Mouse (Mus musculus) embryonic facial prominence, embryonic 10.5 days (tissue): ENCODE measurements around the gene Prr29. TPM values are rescaled to one million over a fixed set of nuclear protein-coding genes. Genes with fewer than 3 reads are reported as not detected.

Source experiments
- DNase-seq: peaks from one replicate; pipeline ENCODE4 v3.0.0-alpha.2; 2017; ENCODE audit warnings: low spot score
- H3K27ac ChIP-seq: fragments of 300-500 bp; sonication (generic); replicated peaks from 2 replicates; pipeline ENCODE4 v1.5.1; 2016; ENCODE audit warnings: mild to moderate bottlenecking
- H3K27me3 ChIP-seq: fragments of 300-500 bp; sonication (generic); replicated peaks from 2 replicates; pipeline ENCODE4 v1.6.1; 2016; ENCODE audit warnings: low read depth, mild to moderate bottlenecking; ENCODE audit not compliant: poor library complexity, severe bottlenecking
- H3K36me3 ChIP-seq: fragments of 300-500 bp; sonication (generic); replicated peaks from 2 replicates; pipeline ENCODE4 v1.6.1; 2016; ENCODE audit warnings: mild to moderate bottlenecking, moderate library complexity
- H3K4me1 ChIP-seq: fragments of 300-500 bp; sonication (generic); 2 replicates; pipeline ENCODE4 v1.6.1; 2016
- H3K4me3 ChIP-seq: fragments of 300-500 bp; sonication (generic); 2 replicates; pipeline ENCODE4 v1.5.1; 2016; ENCODE audit warnings: mild to moderate bottlenecking, moderate library complexity
- H3K9me3 ChIP-seq: fragments of 300-500 bp; sonication (generic); 2 replicates; pipeline ENCODE4 v1.6.1; 2016; ENCODE audit warnings: mild to moderate bottlenecking
- WGBS: fragments of 180-500 bp; shearing (Covaris S2); methylation state at CpG from one replicate; pipeline ENCODE4 v1.1.7; 2016; 5-methylcytosine and 5-hydroxymethylcytosine counted together
- polyA plus RNA-seq: library from polyadenylated mRNA; unstranded; fragments of >200 nt; fragmentation: Nextera tagmentation; extraction: Ambion mirVana; gene quantifications from 2 replicates; pipeline ENCODE4 v1.2.1, GENCODE M21; 2016

Gene Prr29
- not detected in 2 replicates for polyA plus RNA-seq

DNA sequence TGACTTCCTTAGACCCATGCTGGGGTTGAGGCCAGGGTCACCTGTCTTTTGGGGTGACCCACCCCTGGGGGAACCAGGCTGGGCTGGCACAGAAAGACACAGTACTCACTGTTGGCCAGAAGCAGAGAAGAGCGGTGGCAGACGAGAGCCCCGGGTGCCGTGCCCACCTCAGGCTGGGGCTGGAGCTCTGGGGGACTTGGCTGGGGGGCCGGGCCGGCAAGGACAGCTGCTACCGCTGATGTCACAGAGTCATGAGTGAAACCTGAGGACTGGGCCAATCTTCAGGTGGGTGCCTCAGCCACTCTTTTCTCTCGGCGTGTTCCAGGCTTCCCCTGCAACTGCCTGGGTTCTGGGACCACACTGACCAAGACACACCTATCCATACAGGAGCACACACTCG lies at the start of gene Prr29:
Gene Prr29 (plus strand): TSS at position 107 of the 400 bp plus-strand sequence.
- Histone ChIP-seq H3K27ac (peak within 1 kb of the TSS; percentile 63), H3K9me3 (no peaks in the 10 kb centered on the region; the same call in 1 of the 2 replicates), H3K4me1 (peaks cover 23% of the 10 kb centered on the region), H3K4me3 (peak within 1 kb of the TSS; percentile 13; the same call in 1 of the 2 replicates), H3K36me3 (no peaks in the 10 kb centered on the region), H3K27me3 (peaks cover 14% of the 10 kb centered on the region; the same call in 1 of the 2 replicates)
- WGBS, result 47% methylated on average over 10 of the region's 10 CpGs
- no peak for DNase-seq

DNA sequence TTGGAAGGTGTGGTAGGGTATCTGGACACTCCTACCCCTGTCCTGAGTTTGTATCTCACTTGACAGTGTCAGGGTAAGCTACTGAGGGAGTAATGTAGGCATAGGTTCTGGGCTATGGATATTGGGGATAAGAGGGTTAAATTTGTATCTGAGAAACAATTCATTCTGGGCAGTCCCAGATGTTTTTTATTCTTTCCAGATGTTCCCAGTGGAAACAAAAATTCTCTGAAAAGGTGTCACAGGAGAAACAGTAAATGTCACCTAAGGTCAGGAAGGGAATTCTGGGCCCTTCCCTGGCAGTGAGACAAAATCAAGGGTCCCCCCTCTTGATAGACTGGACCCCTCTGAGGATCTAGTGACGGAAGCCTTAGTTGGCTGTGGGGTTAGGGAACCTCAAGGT lies 48.9 kb upstream of the Prr29 start:
- Histone ChIP-seq H3K27me3 (0 out of 2 replicates have a peak, but pooled peaks cover 3% of the 10 kb centered on the region), H3K27ac (no peak overlapping the region), H3K4me3 (no peak overlapping the region), H3K36me3 (no peaks in the 10 kb centered on the region), H3K4me1 (peaks cover 67% of the 10 kb centered on the region), H3K9me3 (no peaks in the 10 kb centered on the region)
- WGBS, result 41% methylated on average over 1 of the region's 1 CpGs
- DNase-seq, result no peak

DNA sequence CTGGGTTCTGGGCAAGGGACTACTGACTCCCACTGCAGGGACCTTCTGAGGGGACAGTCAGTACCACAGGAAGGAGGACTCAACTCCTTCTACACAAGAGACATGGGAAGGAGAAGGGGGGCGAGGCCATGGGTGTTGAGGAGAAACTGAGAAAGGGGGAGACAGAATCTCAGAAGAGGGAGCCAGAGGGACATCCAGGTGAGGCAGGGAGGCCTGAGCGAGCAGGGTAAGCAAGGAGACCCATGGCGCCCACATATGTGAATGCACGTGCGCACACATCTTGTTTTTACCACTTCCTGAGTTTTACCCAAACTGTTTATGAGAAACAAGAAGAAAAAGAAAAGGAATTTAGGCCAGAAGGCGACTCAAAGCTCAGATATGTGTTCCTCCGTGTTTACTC lies 47.5 kb upstream of the Prr29 start:
- Histone ChIP-seq H3K36me3 (no peaks in the 10 kb centered on the region), H3K4me3 (no peak overlapping the region), H3K27me3 (0 out of 2 replicates have a peak, but pooled peaks cover 3% of the 10 kb centered on the region), H3K4me1 (peaks cover 65% of the 10 kb centered on the region), H3K27ac (peak overlapping the region; percentile 35), H3K9me3 (no peaks in the 10 kb centered on the region)
- no peak for DNase-seq
- 86% methylated on average over 7 of the region's 7 CpGs for WGBS

DNA sequence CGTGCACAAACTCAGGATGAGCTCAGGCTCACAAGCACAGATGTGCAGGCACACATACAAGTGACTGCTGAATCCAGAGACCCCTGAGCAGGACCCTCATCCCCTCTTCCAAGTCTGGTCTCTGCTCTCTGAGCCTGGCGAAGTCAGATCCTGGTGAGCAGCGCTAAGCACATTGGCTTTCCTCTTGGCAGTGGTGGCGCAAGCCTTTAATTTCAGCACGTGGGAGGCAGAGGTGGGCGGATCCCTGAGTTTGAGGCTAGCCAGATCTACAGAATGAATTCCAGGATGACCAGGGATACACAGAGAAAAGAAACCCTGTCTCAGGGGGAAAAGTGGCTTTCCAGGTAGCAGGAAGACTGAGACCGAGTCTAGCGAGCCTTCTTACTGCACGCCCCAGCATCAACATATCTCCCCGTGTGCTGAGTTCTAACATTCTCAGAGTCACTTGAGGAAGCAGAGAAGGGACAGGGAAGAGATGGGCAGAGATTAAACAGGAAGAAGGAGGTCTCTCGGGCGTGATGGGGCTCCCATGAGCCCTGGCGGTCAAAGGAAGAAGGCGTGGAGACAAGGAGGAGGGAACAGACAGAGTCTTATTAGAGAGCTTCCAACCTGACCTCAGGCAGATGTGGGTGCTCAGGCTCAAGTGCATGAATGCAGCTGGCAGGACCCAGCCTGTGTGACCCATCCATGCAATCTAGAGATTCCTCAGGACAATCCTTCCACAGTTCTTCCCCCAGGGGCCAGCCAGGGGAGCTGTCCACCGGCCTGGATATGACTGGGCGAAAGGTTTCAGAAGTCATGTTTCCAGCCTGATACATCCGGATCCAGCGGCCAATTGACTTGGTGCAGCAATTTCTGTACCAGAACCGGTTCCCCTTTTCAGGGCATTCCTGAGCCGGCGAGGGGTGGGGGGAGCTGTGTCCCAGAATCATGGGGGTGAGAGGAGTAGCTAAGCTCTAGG lies 46.6 kb upstream of the Prr29 start:
- Histone ChIP-seq H3K9me3 (no peaks in the 10 kb centered on the region), H3K4me3 (no peak overlapping the region), H3K27me3 (0 out of 2 replicates have a peak, but pooled peaks cover 3% of the 10 kb centered on the region), H3K36me3 (no peaks in the 10 kb centered on the region), H3K4me1 (peaks cover 56% of the 10 kb centered on the region), H3K27ac (no peak overlapping the region)
- 75% methylated on average over 21 of the region's 21 CpGs for WGBS
- DNase-seq, result no peak

DNA sequence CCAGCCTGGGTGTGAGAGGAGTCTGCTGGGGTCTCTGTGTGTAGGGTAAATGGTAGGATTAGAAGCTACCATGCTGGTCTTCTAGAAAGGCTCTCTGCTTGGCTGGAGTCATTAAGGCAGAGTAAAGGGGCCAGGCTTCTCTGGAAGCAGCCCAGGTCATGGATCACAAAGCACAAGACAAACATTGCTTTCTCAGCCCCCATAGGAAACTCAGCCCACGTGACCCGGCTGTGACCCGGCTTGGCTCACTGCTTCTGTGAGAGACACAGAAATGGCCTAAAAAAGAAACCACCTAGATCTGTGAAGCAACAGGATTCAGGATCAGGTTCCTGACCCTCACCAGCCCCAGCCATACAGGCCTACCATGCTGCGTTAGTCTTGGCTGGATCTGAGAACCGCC lies 40.4 kb upstream of the Prr29 start:
- 66% methylated on average over 5 of the region's 5 CpGs for WGBS

DNA sequence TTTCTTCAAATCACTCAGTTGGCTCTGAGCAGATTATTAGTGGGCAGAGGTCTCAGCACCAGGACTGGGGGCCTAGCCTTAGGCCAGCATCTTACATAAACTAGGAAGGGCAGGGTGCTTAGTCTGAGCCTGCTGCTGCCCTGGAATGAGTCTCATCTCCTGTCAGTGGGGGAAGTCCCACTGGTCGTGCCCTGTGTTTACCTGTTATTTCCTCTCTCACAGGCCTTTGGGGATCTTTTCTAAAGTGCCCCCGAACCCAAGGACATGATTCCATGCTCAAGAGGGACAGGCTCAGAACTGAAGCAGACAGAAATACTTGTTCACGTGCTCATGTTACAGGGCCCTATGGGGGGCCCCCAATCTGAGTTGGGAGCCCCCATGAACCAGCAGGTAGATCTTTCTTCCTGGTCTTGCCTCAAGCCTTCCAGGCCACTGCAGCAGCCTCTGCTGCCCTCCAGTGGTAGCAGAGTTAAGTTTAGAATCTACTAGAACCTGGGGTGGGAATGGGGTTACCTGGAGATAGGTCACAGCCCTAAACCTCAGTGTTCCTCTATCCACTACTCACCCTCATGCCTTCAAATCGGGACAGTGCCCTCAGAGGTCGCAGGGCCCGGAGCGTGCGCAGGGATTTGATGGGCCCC lies 39.6 kb upstream of the Prr29 start:
- no peaks in the 10 kb centered on the region for H3K36me3 ChIP-seq
- H3K4me3 ChIP-seq, result no peak overlapping the region
- peaks cover 29% of the 10 kb centered on the region for H3K4me1 ChIP-seq
- H3K27ac ChIP-seq, result peak overlapping the region; percentile 40; the same call in 1 of the 2 replicates
- no peaks in the 10 kb centered on the region for H3K27me3 ChIP-seq
- WGBS, result 68% methylated on average over 8 of the region's 8 CpGs
- peak; percentile 65 for DNase-seq
- no peaks in the 10 kb centered on the region for H3K9me3 ChIP-seq

More for the DNA sequence above, 40.4 kb upstream of the Prr29 start:
- Histone ChIP-seq H3K4me3 (no peak overlapping the region), H3K9me3 (no peaks in the 10 kb centered on the region), H3K27me3 (no peaks in the 10 kb centered on the region), H3K4me1 (peaks cover 29% of the 10 kb centered on the region), H3K27ac (peak overlapping the region; percentile 40; the same call in 1 of the 2 replicates), H3K36me3 (no peaks in the 10 kb centered on the region)
- DNase-seq, result no peak

DNA sequence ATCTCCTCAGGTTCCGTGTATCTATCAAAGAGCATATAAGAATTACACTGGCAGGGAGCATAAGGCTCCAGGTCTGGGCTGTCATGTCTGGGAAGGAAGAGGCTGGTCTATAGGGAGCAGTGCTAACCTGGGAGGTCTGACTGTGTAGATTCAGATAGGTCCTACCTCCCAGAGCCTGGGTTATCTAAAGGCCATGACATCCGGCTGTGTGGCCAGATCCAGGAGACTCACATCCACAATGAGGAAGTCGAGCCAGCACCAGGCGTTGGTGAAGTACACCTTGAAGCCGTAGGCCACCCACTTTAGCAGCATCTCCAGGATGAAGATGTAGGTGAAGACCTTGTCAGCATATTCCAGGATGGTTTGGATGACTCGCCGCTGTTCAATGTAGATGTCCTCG lies 38.8 kb upstream of the Prr29 start:
- Histone ChIP-seq H3K4me1 (peaks cover 29% of the 10 kb centered on the region), H3K4me3 (no peak overlapping the region), H3K9me3 (no peaks in the 10 kb centered on the region), H3K36me3 (no peaks in the 10 kb centered on the region), H3K27me3 (no peaks in the 10 kb centered on the region), H3K27ac (no peak overlapping the region)
- 86% methylated on average over 8 of the region's 8 CpGs for WGBS
- no peak for DNase-seq

DNA sequence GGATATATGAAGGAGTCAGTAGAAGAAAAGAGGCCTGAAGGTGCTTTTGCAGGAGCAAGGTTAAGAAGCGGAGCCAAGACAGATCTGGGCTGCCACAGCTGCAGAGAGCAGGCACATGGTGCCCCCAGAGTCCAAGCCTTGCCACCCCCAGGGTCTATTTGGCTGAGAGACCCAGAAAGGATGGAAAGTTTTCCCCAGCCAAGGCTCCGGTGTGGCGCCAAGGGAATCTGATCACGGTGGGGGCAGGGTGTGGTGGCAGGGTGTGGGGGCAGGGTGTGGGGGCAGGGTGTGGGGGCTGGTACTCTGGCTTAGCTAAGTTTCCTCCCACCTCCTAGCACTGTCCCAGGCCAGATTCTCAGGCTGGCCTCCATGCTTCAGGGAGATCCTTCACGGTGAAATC lies 36.8 kb upstream of the Prr29 start:
- no peak for DNase-seq
- Histone ChIP-seq H3K27me3 (no peaks in the 10 kb centered on the region), H3K4me3 (no peak overlapping the region), H3K27ac (0 out of 2 replicates have a peak overlapping the region, but pooled peaks have one; percentile 11), H3K9me3 (no peaks in the 10 kb centered on the region), H3K4me1 (peaks cover 34% of the 10 kb centered on the region), H3K36me3 (no peaks in the 10 kb centered on the region)
- WGBS, result 66% methylated on average over 5 of the region's 5 CpGs

DNA sequence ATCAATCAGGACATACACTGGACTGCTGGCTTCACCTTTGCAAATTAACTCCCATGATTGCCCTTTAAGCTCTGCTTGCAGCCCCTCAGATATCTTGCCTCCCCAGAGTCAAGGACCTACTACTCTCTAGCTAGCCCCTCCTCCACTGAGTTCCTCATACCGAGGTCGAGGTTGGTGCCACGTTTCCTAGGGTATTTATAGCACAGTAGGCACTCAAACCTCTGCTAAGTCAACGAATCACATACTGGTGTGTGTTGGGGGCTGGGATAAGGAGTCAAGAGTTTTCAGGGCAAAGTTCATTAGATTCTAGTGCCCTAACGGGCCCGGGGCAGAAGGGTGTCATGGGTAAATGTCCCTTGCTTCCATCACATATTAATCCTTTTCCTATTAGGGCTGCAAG lies 36.1 kb upstream of the Prr29 start:
- no peaks in the 10 kb centered on the region for H3K9me3 ChIP-seq
- no peak overlapping the region for H3K27ac ChIP-seq
- no peak for DNase-seq
- no peaks in the 10 kb centered on the region for H3K27me3 ChIP-seq
- H3K36me3 ChIP-seq, result no peaks in the 10 kb centered on the region
- peaks cover 40% of the 10 kb centered on the region for H3K4me1 ChIP-seq
- H3K4me3 ChIP-seq, result no peak overlapping the region
- WGBS, result 75% methylated on average over 6 of the region's 6 CpGs

DNA sequence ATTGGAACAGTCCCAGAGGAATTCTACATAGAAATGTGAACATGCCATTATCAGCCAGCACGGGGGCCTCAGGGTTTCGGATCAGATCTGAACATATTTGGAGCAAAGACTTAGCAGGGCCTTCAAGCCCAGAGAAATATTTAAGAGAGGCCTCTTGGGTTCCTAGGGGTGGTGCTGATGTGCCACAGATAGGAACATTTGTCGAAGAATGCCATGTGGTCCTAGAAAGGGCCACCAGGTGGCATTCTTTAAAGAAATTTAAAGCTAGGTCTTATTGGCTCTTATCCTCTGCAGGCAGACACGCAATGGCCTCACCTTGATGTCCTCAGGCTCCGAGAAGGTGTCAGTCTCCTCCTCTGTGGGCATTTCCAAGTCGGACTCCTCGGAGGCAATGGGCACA lies 35.6 kb upstream of the Prr29 start:
- no peak for DNase-seq
- no peaks in the 10 kb centered on the region for H3K36me3 ChIP-seq
- no peak overlapping the region for H3K4me3 ChIP-seq

DNA sequence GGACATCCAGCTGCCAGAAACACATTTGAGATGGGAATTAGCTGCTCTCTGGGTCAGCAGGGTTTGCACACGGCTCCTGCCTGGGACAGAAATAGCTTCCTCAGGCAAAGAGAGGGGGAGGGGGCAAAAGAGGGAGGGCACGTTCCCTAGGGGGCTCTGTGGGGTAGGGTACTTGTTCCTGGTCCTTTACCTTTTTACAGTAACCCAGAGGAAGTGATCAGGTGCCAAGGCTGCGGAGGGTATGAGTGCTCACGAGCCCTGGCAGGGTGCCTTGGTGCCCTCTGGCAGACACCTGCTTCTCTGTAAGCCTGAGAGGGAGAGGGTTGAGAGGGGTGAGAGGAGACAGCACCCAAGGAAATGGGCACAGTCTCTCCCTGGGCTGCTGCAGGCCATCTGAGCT lies 32.8 kb upstream of the Prr29 start:
- H3K27me3 ChIP-seq, result no peaks in the 10 kb centered on the region
- no peaks in the 10 kb centered on the region for H3K36me3 ChIP-seq
- DNase-seq, result no peak
- H3K27ac ChIP-seq, result no peak overlapping the region; the same call in 1 of the 2 replicates
- H3K4me3 ChIP-seq, result no peak overlapping the region
- peaks cover 29% of the 10 kb centered on the region for H3K4me1 ChIP-seq
- 47% methylated on average over 4 of the region's 4 CpGs for WGBS
- no peaks in the 10 kb centered on the region for H3K9me3 ChIP-seq

More for the DNA sequence above, 35.6 kb upstream of the Prr29 start:
- 73% methylated on average over 7 of the region's 7 CpGs for WGBS
- Histone ChIP-seq H3K27ac (no peak overlapping the region), H3K27me3 (no peaks in the 10 kb centered on the region), H3K4me1 (peaks cover 40% of the 10 kb centered on the region), H3K9me3 (no peaks in the 10 kb centered on the region)

DNA sequence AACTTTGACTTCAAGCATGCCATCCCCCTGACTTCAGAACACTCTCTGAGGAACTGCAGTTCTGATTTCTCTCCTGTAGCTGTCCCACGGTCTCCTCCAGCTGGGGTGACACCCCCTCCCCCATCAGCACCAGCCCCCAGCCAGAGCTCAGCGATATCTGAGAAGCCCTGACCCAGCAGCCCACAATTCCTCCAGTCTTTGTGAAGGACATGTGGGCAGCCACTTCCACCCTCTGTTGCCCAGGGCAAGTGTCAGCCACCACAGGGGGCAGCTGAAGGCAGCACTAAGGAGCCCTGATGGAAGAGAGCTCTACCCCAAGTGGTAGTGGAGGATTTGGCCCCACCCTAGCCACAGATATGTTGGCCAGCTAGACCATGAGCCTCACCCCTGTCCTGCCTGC lies 31.2 kb upstream of the Prr29 start:
- 7% methylated on average over 2 of the region's 2 CpGs for WGBS
- peak overlapping the region; percentile 62 for H3K27ac ChIP-seq
- no peaks in the 10 kb centered on the region for H3K27me3 ChIP-seq
- H3K4me1 ChIP-seq, result peaks cover 20% of the 10 kb centered on the region
- H3K9me3 ChIP-seq, result no peaks in the 10 kb centered on the region
- peak; percentile 43 for DNase-seq
- no peak overlapping the region for H3K4me3 ChIP-seq
- no peaks in the 10 kb centered on the region for H3K36me3 ChIP-seq
